8 mouse cellular contexts compared by ENCODE assay signal in the genomic region with DNA sequence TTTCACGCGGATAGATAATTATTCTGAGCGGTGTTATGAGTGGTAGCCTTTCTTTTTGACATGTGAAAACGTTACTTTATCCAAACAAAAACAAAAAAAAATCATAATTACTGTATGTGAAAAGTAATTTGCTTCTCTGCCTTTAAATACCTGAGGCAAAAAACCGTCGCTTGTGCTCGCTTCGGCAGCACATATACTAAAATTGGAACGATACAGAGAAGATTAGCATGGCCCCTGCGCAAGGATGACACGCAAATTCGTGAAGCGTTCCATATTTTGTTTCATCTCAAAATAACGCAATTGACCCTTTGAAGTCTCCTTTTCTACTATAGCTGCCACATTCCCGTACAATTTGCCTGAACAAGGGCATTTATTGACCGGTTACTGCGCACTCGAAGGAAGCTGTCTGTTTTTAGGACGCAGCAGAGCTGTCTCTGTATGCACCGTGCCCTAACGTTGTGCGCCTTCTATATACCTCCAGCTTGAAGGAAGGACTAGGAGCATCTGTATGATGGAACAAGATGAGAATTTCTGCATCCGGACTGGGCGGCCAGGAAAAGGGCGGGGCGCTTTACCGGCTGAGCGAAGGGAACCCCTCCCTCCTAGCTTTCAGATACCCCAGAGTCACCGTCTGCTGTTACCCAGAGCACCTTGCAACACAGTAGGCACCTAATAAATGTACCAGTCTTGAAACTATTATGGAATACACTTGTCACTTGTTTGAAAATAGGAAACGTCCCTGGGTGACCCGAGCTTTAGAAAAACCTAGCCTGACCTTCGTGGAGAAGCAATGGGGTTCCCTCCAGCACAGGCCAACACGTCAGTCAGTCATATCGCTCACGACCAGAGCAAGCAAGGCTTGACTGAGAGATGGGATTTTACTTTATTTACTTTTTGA. TPM values are rescaled to one million over a fixed set of nuclear protein-coding genes. Genes with fewer than 3 reads are reported as not detected.
DNase-seq lines count a peak whose midpoint lies in the region; ATAC-seq and TF ChIP-seq lines count a peak whose summit lies in the region.

No protein-coding gene starts in this region.

- no peaks in the 10 kb centered on the region for H3K36me3 ChIP-seq in kidney, adult 2 months (ENCODE audit: control insufficient read depth, insufficient read depth, low read length)
- H3K36me3 ChIP-seq in limb, embryonic 11.5 days (ENCODE audit: control insufficient read depth, insufficient read depth, low read length) = no peaks in the 10 kb centered on the region
- 0 out of 2 replicates have a peak, but pooled peaks cover 7% of the 10 kb centered on the region for H3K36me3 ChIP-seq in midbrain, embryonic 12.5 days

- 4% methylated on average over 35 of the region's 35 CpGs for WGBS in kidney, adult 2 months
- WGBS in limb, embryonic 11.5 days = 4% methylated on average over 35 of the region's 35 CpGs
- 3% methylated on average over 35 of the region's 35 CpGs for whole genome bisulfite sequencing in midbrain, embryonic 12.5 days

- H3K4me2 ChIP-seq in limb, embryonic 11.5 days (ENCODE audit: low read depth, severe bottlenecking) = peak overlapping the region; percentile 54
- peak overlapping the region; percentile 89 for H3K4me2 ChIP-seq in midbrain, embryonic 12.5 days (replicated peaks)

- no peaks in the 10 kb centered on the region for H3K27me3 ChIP-seq in kidney, adult 2 months (replicated peaks; ENCODE audit: control insufficient read depth, insufficient read depth, low read length)
- no peaks in the 10 kb centered on the region for H3K27me3 ChIP-seq in limb, embryonic 11.5 days (ENCODE audit: control insufficient read depth, insufficient read depth, low read length)
- H3K27me3 ChIP-seq in midbrain, embryonic 12.5 days = peaks cover 41% of the 10 kb centered on the region

- no peaks in the 10 kb centered on the region for H3K9me3 ChIP-seq in limb, embryonic 11.5 days (ENCODE audit: control insufficient read depth, low read length)
- H3K9me3 ChIP-seq in midbrain, embryonic 12.5 days = no peaks in the 10 kb centered on the region

- no peak for TF ChIP-seq POLR2A in kidney, adult 2 months (IDR thresholded peaks at IDR 0.05; ENCODE audit: low read depth, low read length)

- H3K4me3 ChIP-seq in kidney, adult 2 months (ENCODE audit: insufficient read depth, low read depth, low read length) = peak overlapping the region; percentile 65
- peak overlapping the region; percentile 66 for H3K4me3 ChIP-seq in limb, embryonic 11.5 days (ENCODE audit: low read depth, low read length)
- H3K4me3 ChIP-seq in midbrain, embryonic 12.5 days = peak overlapping the region; percentile 79

- DNase-seq in ovary, postnatal 14 days (ENCODE audit: low spot score) = peak; percentile 32
- DNase-seq in ovary, adult 18-20 months (ENCODE audit: low spot score) = no peak
- peak; percentile 57 for DNase-seq in embryo, embryonic 11 days
- DNase-seq in heart, adult 18-20 months = peak; percentile 83 to 84
- peak; percentile 75 for DNase-seq in kidney, adult 2 months
- DNase-seq in limb, embryonic 11.5 days (ENCODE audit: low spot score) = peak; percentile 62
- DNase-seq in spleen, postnatal 10 days (ENCODE audit: low spot score in 2 of 2) = peak; percentile 74 to 85

- peaks cover 23% of the 10 kb centered on the region for H3K4me1 ChIP-seq in kidney, adult 2 months (ENCODE audit: control insufficient read depth, insufficient read depth, low read length)
- peaks cover 47% of the 10 kb centered on the region for H3K4me1 ChIP-seq in limb, embryonic 11.5 days (ENCODE audit: control insufficient read depth, insufficient read depth, low read length)
- peaks cover 48% of the 10 kb centered on the region for H3K4me1 ChIP-seq in midbrain, embryonic 12.5 days

- no peak for ATAC-seq in limb, embryonic 11.5 days (ENCODE audit: insufficient number of reproducible peaks, low FRiP score, low TSS enrichment, low read depth)
- ATAC-seq in midbrain, embryonic 12.5 days (ENCODE audit: low FRiP score, low read depth) = no peak

- H3K27ac ChIP-seq in kidney, adult 2 months (ENCODE audit: insufficient read depth, low read depth, low read length) = peak overlapping the region; percentile 94
- peak overlapping the region; percentile 76 for H3K27ac ChIP-seq in limb, embryonic 11.5 days (replicated peaks; ENCODE audit: low read depth, low read length)
- H3K27ac ChIP-seq in midbrain, embryonic 12.5 days (replicated peaks) = peak overlapping the region; percentile 92

- H3K9ac ChIP-seq in limb, embryonic 11.5 days (ENCODE audit: low read length) = peak overlapping the region; percentile 49
- peak overlapping the region; percentile 68 for H3K9ac ChIP-seq in midbrain, embryonic 12.5 days (replicated peaks)

- TF ChIP-seq CTCF in kidney, adult 2 months (conservative IDR thresholded peaks at IDR 0.05; ENCODE audit: insufficient read depth, insufficient read length, low read depth, low read length) = no peak

RNA-seq across cellular contexts. Expression of a gene that starts 1.5 kb away (rescaled TPM):
- 100 to 1,000 TPM; 120 TPM for total RNA-seq in heart, adult 18-20 months (2021)
- 262 and 316 TPM in 2 replicates for polyA plus RNA-seq in kidney, adult 2 months (2012; rRNA removed)
- polyA plus RNA-seq in limb, embryonic 11.5 days (2014; fragmentation: Nextera tagmentation; extraction: Ambion mirVana) = 15.7 and 15.9 TPM in 2 replicates
- polyA plus RNA-seq in midbrain, embryonic 12.5 days (2016; fragmentation: Nextera tagmentation; extraction: Ambion mirVana) = 19.3 and 20.9 TPM in 2 replicates

RNA-seq across cellular contexts. Expression of a gene that starts 2.8 kb away (rescaled TPM):
- total RNA-seq in heart, adult 18-20 months (2021) = 10 to 100 TPM; 28.3 to 32.6 TPM
- 52.3 and 55.5 TPM in 2 replicates for polyA plus RNA-seq in kidney, adult 2 months (2012; rRNA removed)
- polyA plus RNA-seq in limb, embryonic 11.5 days (2014; fragmentation: Nextera tagmentation; extraction: Ambion mirVana) = 250 and 255 TPM in 2 replicates
- polyA plus RNA-seq in midbrain, embryonic 12.5 days (2016; fragmentation: Nextera tagmentation; extraction: Ambion mirVana) = 109 and 168 TPM in 2 replicates

RNA-seq across cellular contexts. Expression of a gene that starts 10.7 kb away (rescaled TPM):
- 1 to 10 TPM; 6.5 to 7.6 TPM for total RNA-seq in heart, adult 18-20 months (2021)
- polyA plus RNA-seq in kidney, adult 2 months (2012; rRNA removed) = 10.6 and 11.8 TPM in 2 replicates
- polyA plus RNA-seq in limb, embryonic 11.5 days (2014; fragmentation: Nextera tagmentation; extraction: Ambion mirVana) = 1.3 and 1.4 TPM in 2 replicates
- polyA plus RNA-seq in midbrain, embryonic 12.5 days (2016; fragmentation: Nextera tagmentation; extraction: Ambion mirVana) = 7.6 and 8.5 TPM in 2 replicates

RNA-seq across cellular contexts. Expression of a gene that starts 15.1 kb away (rescaled TPM):
- total RNA-seq in heart, adult 18-20 months (2021) = under 1 TPM; 0.57 to 0.67 TPM
- 1.6 and 2.0 TPM in 2 replicates for polyA plus RNA-seq in kidney, adult 2 months (2012; rRNA removed)
- 0.23 and 0.41 TPM in 2 replicates for polyA plus RNA-seq in limb, embryonic 11.5 days (2014; fragmentation: Nextera tagmentation; extraction: Ambion mirVana)
- polyA plus RNA-seq in midbrain, embryonic 12.5 days (2016; fragmentation: Nextera tagmentation; extraction: Ambion mirVana) = 0.39 and 0.54 TPM in 2 replicates

RNA-seq across cellular contexts. Expression of a gene that starts 25.6 kb away (rescaled TPM):
- 10 to 100 TPM; 33.1 to 33.6 TPM for total RNA-seq in heart, adult 18-20 months (2021)
- 60.4 and 67.5 TPM in 2 replicates for polyA plus RNA-seq in kidney, adult 2 months (2012; rRNA removed)
- polyA plus RNA-seq in limb, embryonic 11.5 days (2014; fragmentation: Nextera tagmentation; extraction: Ambion mirVana) = 141 and 144 TPM in 2 replicates
- 90.4 and 97.0 TPM in 2 replicates for polyA plus RNA-seq in midbrain, embryonic 12.5 days (2016; fragmentation: Nextera tagmentation; extraction: Ambion mirVana)

Comparison
In these comparisons a context has a peak if more than half of its experiments do, and no peak if none do; other contexts are left out.
1. RNA of a gene that starts 1.5 kb away (polyA plus RNA-seq): 262 to 316 TPM in kidney, adult 2 months; 19.3 to 20.9 TPM in midbrain, embryonic 12.5 days and 15.7 to 15.9 TPM in limb, embryonic 11.5 days; every median in the first group is over 10 times any median in the second.
2. Peak in every context shown above with its lines, with median percentiles within 50 percentile points of each other: H3K27ac ChIP-seq and H3K4me3 ChIP-seq.